Mouse (Mus musculus) adrenal gland, postnatal 14 days (tissue): ENCODE data around the gene Ribc1. TPM values are rescaled to one million over a fixed set of nuclear protein-coding genes. Genes with fewer than 3 reads are reported as not detected.
A peak's percentile ranks its signal among the peaks of the same experiment; 100 is the strongest.

Source experiments
- DNase-seq: peaks from one replicate; pipeline ENCODE4 v3.0.0; 2021; ENCODE audit warnings: mixed read lengths
- long read RNA-seq, 2 experiments: library from polyadenylated mRNA; stranded (forward); transcript quantifications; one replicate each; pipeline ENCODE4 v2.0.0; 2021
- total RNA-seq: library from RNA; stranded (reverse); gene quantifications from 2 replicates; pipeline ENCODE4 v1.2.3, GENCODE M21; 2021

Gene Ribc1
- 1.5 and 2.1 TPM in 2 replicates for total RNA-seq
- long read RNA-seq, experiment 1, partial matches to known transcripts: 1 of 1 reads
- long read RNA-seq, experiment 1, other reads (novel, unspliced or antisense): 0 of 1 reads
- long read RNA-seq, experiment 2: 0 reads

GRCm38 (mm10) chrX:152016151-152017145, at the start of gene Ribc1, which contains the start of gene Smc1a:
Ribc1 (minus strand) TSS chrX:152016295.
Smc1a (plus strand) TSS chrX:152016428.
- DNase-seq: peak; percentile 92

DNA sequence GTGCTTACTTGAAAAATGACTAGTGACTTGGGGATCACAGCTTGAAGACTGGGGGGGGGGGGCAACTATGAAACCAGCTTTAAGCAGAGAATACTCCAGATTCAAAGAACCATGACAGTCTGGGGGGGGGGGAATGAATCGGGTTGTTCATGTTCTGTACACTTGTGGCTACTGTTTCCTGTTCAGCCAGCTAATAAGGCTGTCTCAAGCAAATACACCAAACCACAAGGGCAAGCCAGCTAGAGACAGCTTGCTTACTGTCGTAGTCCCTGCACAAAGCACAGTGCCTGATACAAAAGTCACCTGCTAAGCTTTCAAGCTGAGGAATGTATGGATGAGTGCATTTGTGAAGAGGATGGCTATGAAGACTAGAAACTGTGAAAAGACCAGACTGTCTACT, 49.6 kb upstream of the Ribc1 start:
- DNase-seq: no peak

- no peak for DNase-seq
Observed at GRCm38 (mm10) chrX:152054094-152054493, 38.0 kb upstream of the Ribc1 start.

- no peak for DNase-seq
Observed at GRCm38 (mm10) chrX:152052546-152052945, 36.5 kb upstream of the Ribc1 start.

DNA sequence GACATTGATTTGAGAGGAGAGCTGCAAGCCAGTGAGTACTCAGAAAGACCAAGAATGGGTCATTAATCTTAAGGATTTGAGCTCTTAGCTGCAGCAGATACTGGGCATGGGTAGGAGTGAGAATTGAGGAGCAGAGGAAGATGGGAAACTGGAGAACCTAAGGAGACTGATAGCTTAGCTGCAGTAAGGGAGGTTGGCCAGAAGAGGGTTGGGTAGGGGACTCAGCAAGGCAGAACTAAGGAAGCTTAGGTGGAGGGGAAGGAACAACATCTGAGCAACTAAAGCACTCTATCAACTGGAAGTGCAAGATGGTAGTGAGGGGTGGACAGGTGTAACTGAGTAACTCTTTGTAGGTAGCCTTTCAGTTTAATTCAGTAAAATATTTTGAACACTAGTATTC, 31.1 kb upstream of the Ribc1 start:
- DNase-seq: no peak

DNA sequence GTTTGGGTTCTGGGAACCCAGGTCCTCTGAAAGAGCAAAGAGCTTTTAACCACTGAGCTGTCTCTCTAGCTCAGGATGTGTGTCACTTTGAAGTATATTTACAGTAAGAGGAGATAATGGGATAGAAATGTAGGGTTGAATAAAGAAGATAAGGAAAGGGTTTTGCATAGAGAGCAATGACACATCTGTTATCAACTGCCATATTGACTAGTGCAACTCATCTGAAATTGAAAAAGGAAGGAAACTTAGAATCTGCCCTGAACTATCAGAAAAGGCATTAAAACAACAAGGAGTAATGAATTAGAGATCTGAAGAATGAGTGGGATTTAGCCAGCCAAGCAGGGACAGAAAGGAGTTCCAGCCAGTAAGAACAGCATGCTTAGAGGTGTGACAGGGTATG, 23.8 kb upstream of the Ribc1 start:
- DNase-seq: no peak

DNA sequence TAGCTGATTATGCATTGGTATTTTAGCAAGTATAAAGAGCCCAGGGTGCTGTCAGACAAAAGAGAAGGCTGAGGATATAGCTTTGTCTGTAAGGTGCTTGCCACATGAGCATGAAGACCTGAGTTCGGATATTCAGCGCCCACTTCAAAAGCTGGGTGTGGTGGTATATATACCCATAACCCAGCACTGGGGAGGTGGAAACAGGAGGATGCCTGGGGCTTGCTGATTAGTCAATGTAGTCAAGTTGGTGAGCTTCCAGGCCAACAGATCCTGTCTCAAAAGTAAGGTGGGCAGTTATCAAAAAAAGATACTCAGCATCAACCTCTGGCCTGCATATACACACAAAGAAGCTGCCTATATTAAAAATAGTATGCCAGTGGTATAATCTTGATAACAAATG, 3.2 kb upstream of the Ribc1 start:
- no peak for DNase-seq

GRCm38 (mm10) chrX:152017186-152017585, 1.1 kb upstream of the Ribc1 start:
- no peak for DNase-seq

GRCm38 (mm10) chrX:152015752-152016150, 344 bp downstream of the Ribc1 start:
- no peak for DNase-seq

GRCm38 (mm10) chrX:152007863-152008262, 8.2 kb downstream of the Ribc1 start:
- DNase-seq: no peak

- DNase-seq: no peak
Observed at GRCm38 (mm10) chrX:152002865-152003264, 13.2 kb downstream of the Ribc1 start.

- peak; percentile 94 for DNase-seq
Observed at GRCm38 (mm10) chrX:152001737-152002710, 14.1 kb downstream of the Ribc1 start, which contains the start of gene Hsd17b10. Hsd17b10 (plus strand) TSS chrX:152001845.

DNA sequence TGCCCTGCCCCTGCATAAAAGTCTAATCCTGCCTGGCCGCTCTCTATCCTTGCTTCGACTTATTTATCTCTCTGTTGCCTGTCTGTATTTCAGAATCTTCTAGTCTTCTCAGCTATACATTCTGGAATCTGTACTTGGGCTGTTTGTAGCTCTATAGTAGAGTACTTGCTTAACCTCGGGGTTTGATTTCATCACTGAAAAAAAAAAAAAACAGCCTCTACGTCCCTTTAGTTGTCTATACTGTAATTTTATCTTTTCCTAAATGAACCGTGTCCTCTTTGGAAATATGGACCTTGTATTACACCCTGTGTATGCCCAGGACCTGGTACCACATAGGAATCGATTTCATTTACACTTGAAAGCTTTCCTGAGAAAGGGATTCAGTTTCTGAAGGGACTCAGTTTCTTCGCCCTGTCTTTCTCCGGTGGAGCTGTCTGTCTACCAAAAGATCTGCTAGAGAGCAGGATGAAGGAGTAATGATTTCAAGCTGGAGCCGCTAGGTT, 14.9 kb downstream of the Ribc1 start:
- DNase-seq: no peak

- no peak for DNase-seq
Observed at GRCm38 (mm10) chrX:151999006-151999710, 16.9 kb downstream of the Ribc1 start.

Other genes starting within 250 kb of the Ribc1 start
- 193 and 209 TPM in 2 replicates for gene Huwe1, start 215.5 kb downstream of the Ribc1 start, total RNA-seq
- 213 and 250 TPM in 2 replicates for gene Hsd17b10, start 14.4 kb downstream of the Ribc1 start, total RNA-seq
- gene Smc1a, start 133 bp upstream of the Ribc1 start, total RNA-seq: 74.2 and 82.7 TPM in 2 replicates
- gene Iqsec2, start 128.0 kb upstream of the Ribc1 start, total RNA-seq: 26.5 and 27.9 TPM in 2 replicates
- gene Kdm5c, start 216.7 kb upstream of the Ribc1 start, total RNA-seq: 61.0 and 64.9 TPM in 2 replicates